Mouse (Mus musculus) neural tube, embryonic 10.5 days (tissue): ENCODE measurements around the gene Iqgap2.

ENCODE experiments used
- DNase-seq: peaks from one replicate; pipeline ENCODE4 v3.0.0-alpha.2; 2017; ENCODE audit warnings: low spot score; ENCODE audit errors: extremely low spot score

Gene Iqgap2

GRCm38 (mm10) chr13:95659432-95659831, 232.3 kb downstream of the Iqgap2 start:
- DNase-seq = no peak

- DNase-seq = no peak
These were observed 234.6 kb downstream of the Iqgap2 start for GRCm38 (mm10) chr13:95657171-95657570.

- no peak for DNase-seq
These were observed 236.4 kb downstream of the Iqgap2 start for GRCm38 (mm10) chr13:95655284-95655683.

GRCm38 (mm10) chr13:95653696-95654095, 238.0 kb downstream of the Iqgap2 start:
- no peak for DNase-seq

GRCm38 (mm10) chr13:95651870-95652668, 239.7 kb downstream of the Iqgap2 start:
- no peak for DNase-seq

- no peak for DNase-seq
These were observed 241.8 kb downstream of the Iqgap2 start for GRCm38 (mm10) chr13:95649941-95650340.

GRCm38 (mm10) chr13:95647248-95647647, 244.5 kb downstream of the Iqgap2 start:
- no peak for DNase-seq

- no peak for DNase-seq
These were observed 245.0 kb downstream of the Iqgap2 start for GRCm38 (mm10) chr13:95646687-95647111.

- DNase-seq = no peak
These were observed 248.0 kb downstream of the Iqgap2 start for GRCm38 (mm10) chr13:95643740-95644139.

GRCm38 (mm10) chr13:95641061-95641986, 250.4 kb downstream of the Iqgap2 start:
- DNase-seq = no peak

GRCm38 (mm10) chr13:95640408-95640807, 251.3 kb downstream of the Iqgap2 start:
- DNase-seq = no peak

GRCm38 (mm10) chr13:95639336-95640116, 252.2 kb downstream of the Iqgap2 start:
- DNase-seq = no peak

GRCm38 (mm10) chr13:95638894-95639293, 252.8 kb downstream of the Iqgap2 start:
- DNase-seq = no peak

- DNase-seq = no peak
These were observed 254.0 kb downstream of the Iqgap2 start for GRCm38 (mm10) chr13:95637737-95638136.

GRCm38 (mm10) chr13:95635301-95635700, 256.4 kb downstream of the Iqgap2 start:
- no peak for DNase-seq

- DNase-seq = no peak
These were observed 257.3 kb downstream of the Iqgap2 start for GRCm38 (mm10) chr13:95634451-95634850.

- no peak for DNase-seq
These were observed 258.3 kb downstream of the Iqgap2 start for GRCm38 (mm10) chr13:95633384-95633783.

- DNase-seq = no peak
These were observed 259.6 kb downstream of the Iqgap2 start for GRCm38 (mm10) chr13:95632144-95632543.

GRCm38 (mm10) chr13:95630747-95631146, 261.0 kb downstream of the Iqgap2 start:
- no peak for DNase-seq

GRCm38 (mm10) chr13:95629751-95630150, 262.0 kb downstream of the Iqgap2 start:
- DNase-seq = no peak

- DNase-seq = no peak
These were observed 265.0 kb downstream of the Iqgap2 start for GRCm38 (mm10) chr13:95626696-95627095.
